Mouse (Mus musculus): Measurements from ENCODE around the gene Stk16. TPM values are rescaled to one million over a fixed set of nuclear protein-coding genes. Genes with fewer than 3 reads are reported as not detected.

Gene Stk16
- total RNA-seq, 2 experiments from 2014 or later, result 31.3 to 76.9 TPM

DNA sequence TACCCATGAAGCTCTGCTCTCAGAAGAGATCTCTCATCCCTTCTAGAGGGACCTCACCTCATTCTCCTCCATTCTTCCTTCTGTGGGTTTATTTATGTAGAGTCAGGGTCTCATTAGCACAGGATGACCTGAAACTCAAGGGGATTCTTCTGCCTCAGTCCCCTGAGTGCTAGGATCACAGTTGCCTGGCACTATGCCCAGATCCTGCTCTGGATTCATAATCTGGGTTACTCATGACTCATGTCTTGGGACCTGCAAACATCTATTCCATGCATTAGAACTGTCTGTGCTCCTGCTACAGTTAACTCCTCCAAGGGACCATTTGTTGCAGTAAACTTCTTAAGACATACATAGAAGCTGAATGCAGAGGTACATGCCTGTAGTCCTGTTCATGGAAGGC, 50.6 kb downstream of the Stk16 start:
- no peak for ATAC-seq (replicated peaks; ENCODE audit: low FRiP score, poor library complexity, severe bottlenecking)

GRCm38 (mm10) chr1:75262969-75263951, 52.6 kb downstream of the Stk16 start:
- ATAC-seq (replicated peaks; ENCODE audit: low FRiP score, poor library complexity, severe bottlenecking), result no peak

GRCm38 (mm10) chr1:75264091-75264880, 53.6 kb downstream of the Stk16 start, which contains the start of gene Ptprn:
Gene Ptprn, minus strand, starts transcription at chr1:75264502.
- no peak for ATAC-seq (replicated peaks; ENCODE audit: low FRiP score, poor library complexity, severe bottlenecking)

Other genes starting within 250 kb of the Stk16 start
- gene Nhej1, start 85.6 kb upstream of the Stk16 start, total RNA-seq (2015; ENCODE audit: low replicate concordance), result 0.77 and 8.2 TPM in 2 replicates
- gene Nhej1, start 85.6 kb upstream of the Stk16 start, total RNA-seq (2017; ENCODE audit: low replicate concordance), result 4.0 and 10.0 TPM in 2 replicates
- gene Slc23a3, start 76.9 kb upstream of the Stk16 start, total RNA-seq (2015; ENCODE audit: low replicate concordance), result 1.3 and 3.5 TPM in 2 replicates
- 0.28 and 0.60 TPM in 2 replicates for gene Slc23a3, start 76.9 kb upstream of the Stk16 start, total RNA-seq (2017; ENCODE audit: low replicate concordance)
- gene Cnppd1, start 68.1 kb upstream of the Stk16 start, total RNA-seq (2015; ENCODE audit: low replicate concordance), result 41.6 and 42.7 TPM in 2 replicates
- 135 and 169 TPM in 2 replicates for gene Cnppd1, start 68.1 kb upstream of the Stk16 start, total RNA-seq (2017; ENCODE audit: low replicate concordance)
- gene Retreg2, start 68.1 kb upstream of the Stk16 start, total RNA-seq (2015; ENCODE audit: low replicate concordance), result 30.7 and 38.0 TPM in 2 replicates
- 45.0 and 54.0 TPM in 2 replicates for gene Retreg2, start 68.1 kb upstream of the Stk16 start, total RNA-seq (2017; ENCODE audit: low replicate concordance)
- gene Zfand2b, start 42.2 kb upstream of the Stk16 start, total RNA-seq (2015; ENCODE audit: low replicate concordance), result 15.9 and 28.2 TPM in 2 replicates
- gene Zfand2b, start 42.2 kb upstream of the Stk16 start, total RNA-seq (2017; ENCODE audit: low replicate concordance), result 43.3 and 49.6 TPM in 2 replicates
- gene Abcb6, start 30.4 kb upstream of the Stk16 start, total RNA-seq (2015; ENCODE audit: low replicate concordance), result 78.2 and 93.0 TPM in 2 replicates
- gene Abcb6, start 30.4 kb upstream of the Stk16 start, total RNA-seq (2017; ENCODE audit: low replicate concordance), result 62.9 and 70.7 TPM in 2 replicates
- gene Ankzf1, start 18.7 kb upstream of the Stk16 start, total RNA-seq (2015; ENCODE audit: low replicate concordance), result 8.3 and 10.4 TPM in 2 replicates
- gene Ankzf1, start 18.7 kb upstream of the Stk16 start, total RNA-seq (2017; ENCODE audit: low replicate concordance), result 34.5 and 39.0 TPM in 2 replicates
- 107 and 131 TPM in 2 replicates for gene Atg9a, start 18.6 kb upstream of the Stk16 start, total RNA-seq (2015; ENCODE audit: low replicate concordance)
- 137 and 142 TPM in 2 replicates for gene Atg9a, start 18.6 kb upstream of the Stk16 start, total RNA-seq (2017; ENCODE audit: low replicate concordance)
- gene Glb1l, start within 50 bp of the Stk16 start, total RNA-seq (2015; ENCODE audit: low replicate concordance), result 12.3 and 12.9 TPM in 2 replicates
- 8.1 and 8.6 TPM in 2 replicates for gene Glb1l, start within 50 bp of the Stk16 start, total RNA-seq (2017; ENCODE audit: low replicate concordance)
- 433 and 471 TPM in 2 replicates for gene Tuba4a, start 9.0 kb downstream of the Stk16 start, total RNA-seq (2015; ENCODE audit: low replicate concordance)
- 280 and 368 TPM in 2 replicates for gene Tuba4a, start 9.0 kb downstream of the Stk16 start, total RNA-seq (2017; ENCODE audit: low replicate concordance)
- not detected in 2 replicates for gene A630095N17Rik, start 21.3 kb downstream of the Stk16 start, total RNA-seq (2015; ENCODE audit: low replicate concordance)
- not detected in 2 replicates for gene A630095N17Rik, start 21.3 kb downstream of the Stk16 start, total RNA-seq (2017; ENCODE audit: low replicate concordance)
- 186 and 231 TPM in 2 replicates for gene Dnajb2, start 25.6 kb downstream of the Stk16 start, total RNA-seq (2015; ENCODE audit: low replicate concordance)
- gene Dnajb2, start 25.6 kb downstream of the Stk16 start, total RNA-seq (2017; ENCODE audit: low replicate concordance), result 524 and 744 TPM in 2 replicates
- gene Ptprn, start 53.7 kb downstream of the Stk16 start, total RNA-seq (2015; ENCODE audit: low replicate concordance), result not detected in 2 replicates
- not detected in 2 replicates for gene Ptprn, start 53.7 kb downstream of the Stk16 start, total RNA-seq (2017; ENCODE audit: low replicate concordance)
- gene Resp18, start 67.6 kb downstream of the Stk16 start, total RNA-seq (2015; ENCODE audit: low replicate concordance), result not detected in 2 replicates
- gene Resp18, start 67.6 kb downstream of the Stk16 start, total RNA-seq (2017; ENCODE audit: low replicate concordance), result not detected in 2 replicates
- 14.0 and 20.3 TPM in 2 replicates for gene Dnpep, start 107.2 kb downstream of the Stk16 start, total RNA-seq (2015; ENCODE audit: low replicate concordance)
- 7.7 and 11.8 TPM in 2 replicates for gene Dnpep, start 107.2 kb downstream of the Stk16 start, total RNA-seq (2017; ENCODE audit: low replicate concordance)
- gene Des, start 149.5 kb downstream of the Stk16 start, total RNA-seq (2015; ENCODE audit: low replicate concordance), result not detected in 2 replicates
- gene Des, start 149.5 kb downstream of the Stk16 start, total RNA-seq (2017; ENCODE audit: low replicate concordance), result not detected in 2 replicates
- not detected in 2 replicates for gene Speg, start 164.5 kb downstream of the Stk16 start, total RNA-seq (2015; ENCODE audit: low replicate concordance)
- 1.7 TPM in 1 of 2 replicates, not detected in the other for gene Speg, start 164.5 kb downstream of the Stk16 start, total RNA-seq (2017; ENCODE audit: low replicate concordance)
- gene Gmppa, start 225.1 kb downstream of the Stk16 start, total RNA-seq (2015; ENCODE audit: low replicate concordance), result 2.9 and 14.4 TPM in 2 replicates
- gene Gmppa, start 225.1 kb downstream of the Stk16 start, total RNA-seq (2017; ENCODE audit: low replicate concordance), result 6.1 and 20.1 TPM in 2 replicates
- not detected in 2 replicates for gene Asic4, start 239.6 kb downstream of the Stk16 start, total RNA-seq (2015; ENCODE audit: low replicate concordance)
- gene Asic4, start 239.6 kb downstream of the Stk16 start, total RNA-seq (2017; ENCODE audit: low replicate concordance), result not detected in 2 replicates